Mouse (Mus musculus): ENCODE results near the gene Nkx2-9.

The Nkx2-9 gene

DNA sequence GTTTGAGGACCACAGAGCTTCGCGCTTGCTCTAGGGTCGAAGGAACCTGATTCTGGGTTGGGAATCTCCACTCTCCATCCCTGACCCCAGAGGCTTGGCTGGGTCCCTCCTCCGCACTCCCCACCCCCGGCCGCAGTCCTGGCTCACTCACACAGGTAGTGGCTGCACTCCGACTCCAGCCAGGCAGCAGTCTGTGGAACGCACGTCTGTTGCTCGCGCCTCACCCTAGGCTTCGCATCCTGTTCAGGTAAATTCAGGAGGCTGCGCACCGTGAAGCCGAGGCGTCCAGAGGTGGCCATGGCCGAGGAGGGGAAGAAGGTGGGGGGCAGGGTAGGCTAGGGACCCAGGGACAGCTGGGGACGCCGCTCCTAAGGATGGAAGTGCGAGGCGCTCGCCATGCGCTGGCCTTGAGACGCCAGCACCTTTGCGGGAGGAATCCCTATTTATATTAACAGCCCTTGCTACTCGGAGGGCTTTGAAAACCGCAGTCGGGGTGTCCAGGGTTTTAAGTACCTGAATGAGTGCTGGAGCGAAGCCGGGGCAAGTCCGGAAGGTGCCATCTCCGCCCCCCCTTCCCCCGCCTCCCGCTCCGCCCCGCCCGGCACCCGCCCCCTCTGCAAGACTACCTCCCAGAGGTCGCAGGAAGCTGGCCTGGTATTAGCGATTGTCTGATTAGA, at the start of gene Nkx2-9:
Gene Nkx2-9, minus strand, starts transcription at position 524 of the 677 bp plus-strand sequence.
- no peak for DNase-seq (ENCODE audit: low spot score)

- no peak for DNase-seq (ENCODE audit: low spot score)
Observed at GRCm38 (mm10) chr12:56637181-56637566, 24.1 kb upstream of the Nkx2-9 start.

DNA sequence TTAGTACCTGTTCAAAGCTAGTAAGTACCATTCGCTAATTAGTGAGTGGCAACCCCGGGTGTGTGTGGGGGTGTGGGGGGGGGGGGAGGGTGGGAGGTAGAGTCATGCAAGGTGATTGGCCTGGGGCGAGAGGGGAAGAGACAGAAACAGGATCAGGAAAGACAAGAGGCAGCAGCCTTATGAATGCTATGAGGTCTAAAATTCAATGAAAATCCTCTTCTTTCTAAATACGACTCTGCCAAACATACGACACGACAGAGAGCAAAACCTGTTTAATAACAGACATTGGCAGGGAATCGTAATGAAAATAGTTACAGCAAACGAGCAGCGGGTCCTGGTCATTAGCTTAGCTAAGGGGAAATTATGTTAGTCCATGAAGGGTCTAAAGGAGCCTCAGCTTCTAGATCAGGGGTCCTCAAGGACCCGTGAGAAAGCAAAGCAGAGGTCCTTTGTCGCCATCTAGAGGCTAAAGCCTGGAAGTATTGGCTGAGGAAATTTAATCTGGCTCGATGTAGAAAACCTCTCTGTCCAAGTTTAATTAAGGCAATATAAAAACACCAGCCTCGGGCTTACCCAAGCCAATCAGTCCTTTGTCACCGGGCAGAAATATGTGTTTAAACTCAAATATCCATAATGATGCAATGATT, 23.6 kb upstream of the Nkx2-9 start:
- no peak for DNase-seq (ENCODE audit: low spot score)

GRCm38 (mm10) chr12:56616088-56616487, 3.0 kb upstream of the Nkx2-9 start:
- no peak for DNase-seq (ENCODE audit: low spot score)

GRCm38 (mm10) chr12:56615391-56615790, 2.3 kb upstream of the Nkx2-9 start:
- no peak for DNase-seq (ENCODE audit: low spot score)

GRCm38 (mm10) chr12:56614513-56614912, 1.4 kb upstream of the Nkx2-9 start:
- no peak for DNase-seq (ENCODE audit: low spot score)

- no peak for DNase-seq (ENCODE audit: low spot score)
Observed at GRCm38 (mm10) chr12:56613916-56614510, 929 bp upstream of the Nkx2-9 start.

GRCm38 (mm10) chr12:56613438-56613830, 350 bp upstream of the Nkx2-9 start:
- DNase-seq (ENCODE audit: low spot score): no peak

DNA sequence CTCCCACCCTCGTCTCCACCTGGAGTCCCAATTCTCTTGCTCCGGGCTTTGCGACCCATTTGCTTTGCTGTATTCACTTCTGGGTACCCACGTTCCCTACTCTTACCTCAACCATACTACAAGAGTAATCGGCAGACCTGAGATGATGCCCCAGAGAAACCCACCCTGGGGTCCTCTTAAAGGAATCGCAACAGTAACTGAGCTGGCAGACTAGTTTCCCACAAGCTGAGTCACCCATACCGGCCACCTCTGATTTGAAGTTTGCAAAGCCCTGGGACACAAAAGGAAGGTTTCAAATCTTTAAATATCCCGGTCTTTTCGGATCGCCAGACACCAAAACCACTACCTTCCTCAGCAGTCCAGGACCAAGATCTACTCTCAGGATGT, 742 bp downstream of the Nkx2-9 start:
- no peak for DNase-seq (ENCODE audit: low spot score)

GRCm38 (mm10) chr12:56611504-56612348, 1.4 kb downstream of the Nkx2-9 start:
- DNase-seq (ENCODE audit: low spot score): no peak

DNA sequence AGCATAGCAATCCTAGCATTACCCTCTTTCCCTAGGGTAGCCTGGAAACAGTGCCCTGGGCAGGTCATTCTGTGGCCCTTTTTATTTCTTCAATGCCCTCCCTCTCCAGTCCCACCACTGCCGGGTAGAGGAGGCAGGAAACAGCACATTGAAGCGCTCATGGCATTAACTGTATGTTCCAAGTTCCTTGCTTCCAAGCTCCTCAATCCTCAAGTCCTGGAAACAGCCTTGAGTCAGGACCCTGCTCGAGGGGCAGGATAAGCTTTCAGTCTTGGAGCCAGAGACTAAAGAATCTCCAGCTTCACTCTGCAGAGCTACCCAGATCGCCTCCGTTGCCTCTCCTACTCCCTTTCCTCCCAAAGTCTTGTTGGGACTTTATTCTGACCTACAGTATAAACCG, 2.2 kb downstream of the Nkx2-9 start:
- DNase-seq (ENCODE audit: low spot score): no peak

DNA sequence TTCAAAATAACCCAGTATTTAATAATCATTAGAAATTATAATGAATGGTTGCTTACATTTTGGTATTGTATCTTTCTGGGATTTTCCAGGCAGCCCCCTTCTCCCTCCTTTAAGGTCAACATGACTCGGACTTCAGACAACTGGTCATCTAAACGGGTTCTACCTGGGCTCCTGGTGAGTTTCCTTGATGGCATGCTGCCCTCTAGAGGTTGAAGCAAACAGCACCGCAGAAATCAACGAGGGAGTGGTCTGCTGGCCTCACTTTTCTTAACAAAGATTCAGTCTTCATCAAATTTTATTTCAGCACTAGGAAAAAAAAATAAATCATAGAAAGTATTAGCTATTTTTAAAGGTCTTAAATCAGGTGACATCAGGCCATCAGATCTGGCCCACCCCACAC, 21.4 kb downstream of the Nkx2-9 start:
- no peak for DNase-seq (ENCODE audit: low spot score)

GRCm38 (mm10) chr12:56587830-56588229, 25.3 kb downstream of the Nkx2-9 start:
- DNase-seq (ENCODE audit: low spot score): no peak

Data from urinary bladder, postnatal 10 days (tissue).